Mouse (Mus musculus) brain, embryonic 14.5 days (tissue): Measurements from ENCODE around the gene Tmem236. TPM values are rescaled to one million over a fixed set of nuclear protein-coding genes. Genes with fewer than 3 reads are reported as not detected.
A peak's percentile ranks its signal among the peaks of the same experiment; 100 is the strongest.
"Not testable (repeated sequence)": the region's sequence is repeated elsewhere in the genome, so short reads cannot be mapped to it uniquely, and the experiment has no call there.

Source experiments
- DNase-seq: peaks from one replicate; pipeline ENCODE4 v3.0.0-alpha.2; 2011; ENCODE audit warnings: low read depth
- CTCF ChIP-seq: fragments of 200-500 bp; IDR thresholded peaks from 2 replicates; pipeline ENCODE4 v1.5.1; 2012; ENCODE audit warnings: inconsistent platforms, mild to moderate bottlenecking, moderate library complexity, borderline replicate concordance; ENCODE audit not compliant: insufficient read depth, insufficient read length; ENCODE audit errors: extremely low read depth
- POLR2A ChIP-seq: fragments of 200-500 bp; IDR thresholded peaks from 2 replicates; pipeline ENCODE4 v1.6.1; 2012; ENCODE audit warnings: mild to moderate bottlenecking, inconsistent platforms, borderline replicate concordance; ENCODE audit not compliant: poor library complexity, insufficient read depth, insufficient read length, severe bottlenecking; ENCODE audit errors: extremely low read depth
- polyA plus RNA-seq: library from polyadenylated mRNA; depleted of rRNA; stranded (reverse); fragments of >200 nt; gene quantifications from 2 replicates; pipeline ENCODE4 v1.2.3, GENCODE M21; 2012

Tmem236 gene
- polyA plus RNA-seq, 1 experiment: 0.14 TPM

DNA sequence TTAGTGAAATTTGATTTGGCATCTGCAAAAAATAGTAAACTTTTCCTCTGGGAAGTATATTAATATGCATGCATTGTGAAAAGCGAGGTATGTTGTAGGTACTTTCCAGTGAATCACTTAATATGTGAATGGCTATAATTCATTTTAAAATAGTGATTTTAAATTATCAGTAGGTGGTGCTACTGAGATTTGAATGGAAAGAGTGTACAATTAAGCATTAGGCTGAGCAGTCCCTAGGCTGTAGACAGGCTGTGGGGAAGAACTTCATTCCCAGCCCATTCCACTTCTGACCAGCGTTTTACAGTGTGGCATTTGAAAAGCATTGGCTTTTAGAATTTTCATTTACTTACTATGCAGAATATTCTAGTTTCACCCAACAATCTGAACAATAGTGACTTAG is 14.6 kb upstream of the Tmem236 start:
- no peak for DNase-seq
- no peak for TF ChIP-seq CTCF
- no peak for TF ChIP-seq POLR2A

DNA sequence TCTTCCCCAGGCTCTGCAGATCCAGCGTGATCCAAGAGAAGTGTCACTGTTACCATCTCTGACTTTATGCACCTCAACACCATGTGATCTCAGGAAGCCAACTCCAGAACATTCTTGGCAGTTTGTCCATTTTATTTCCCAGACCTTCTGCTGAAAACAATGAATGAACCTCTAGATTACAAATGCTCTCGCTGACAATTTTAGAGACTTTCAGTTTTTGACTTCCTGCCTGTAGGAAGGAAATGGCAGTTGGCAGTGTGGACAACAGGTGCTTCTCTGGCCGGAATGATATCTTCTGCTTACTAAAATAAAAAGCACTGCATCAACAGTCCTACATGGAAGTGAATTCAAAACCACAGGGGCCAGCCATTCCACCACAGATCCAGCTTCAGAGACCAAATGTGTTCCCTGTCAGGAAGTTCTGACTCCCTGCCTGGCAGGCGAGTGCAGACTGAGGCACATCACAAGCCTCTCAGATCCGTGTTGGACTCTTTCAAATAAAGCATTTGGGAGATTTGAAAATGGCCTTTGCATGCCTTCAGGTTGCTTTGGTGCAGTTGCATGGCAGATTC is 9.8 kb upstream of the Tmem236 start:
- no peak for DNase-seq
- TF ChIP-seq CTCF (no peak), POLR2A (no peak)

- DNase-seq: no peak
- no peak for TF ChIP-seq CTCF
- no peak for TF ChIP-seq POLR2A
Observed at GRCm38 (mm10) chr2:14165066-14165465, 9.3 kb upstream of the Tmem236 start.

DNA sequence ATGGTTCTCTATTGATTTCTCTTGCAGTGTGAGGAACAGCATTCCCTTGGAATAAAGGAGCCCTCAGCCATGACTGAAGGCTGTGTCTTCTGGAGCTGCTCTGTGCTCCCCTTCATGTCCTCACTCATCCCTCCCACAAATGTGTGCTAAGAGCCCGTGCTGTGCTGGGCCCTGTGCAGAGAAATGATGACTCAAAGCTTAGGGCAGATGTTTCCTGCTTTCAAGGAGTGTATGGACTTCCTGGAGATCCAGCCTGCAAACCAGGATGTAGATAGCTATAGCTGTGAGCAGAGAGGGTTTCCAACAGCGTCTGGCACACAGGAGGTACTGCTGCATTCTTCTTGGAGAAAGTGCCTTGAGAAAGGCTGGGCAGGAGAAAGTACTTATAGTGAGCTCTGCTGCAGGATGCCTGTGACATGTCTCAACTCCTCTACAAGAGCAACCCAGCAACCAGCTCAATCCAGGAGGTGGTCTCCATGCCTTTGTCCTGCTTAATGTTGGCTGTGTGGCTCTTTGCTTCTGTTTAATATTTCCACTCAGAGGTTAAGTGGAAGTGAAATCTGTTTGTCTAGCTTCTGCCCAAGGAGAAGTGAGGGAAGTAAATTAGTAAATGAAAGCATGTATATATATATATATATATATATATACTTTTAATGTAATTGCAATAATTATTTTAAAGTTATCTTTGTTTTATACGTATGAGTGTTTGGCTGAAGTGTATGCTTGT is 8.5 kb upstream of the Tmem236 start:
- DNase-seq: peak; percentile 8
- no peak for TF ChIP-seq CTCF
- no peak for TF ChIP-seq POLR2A

DNA sequence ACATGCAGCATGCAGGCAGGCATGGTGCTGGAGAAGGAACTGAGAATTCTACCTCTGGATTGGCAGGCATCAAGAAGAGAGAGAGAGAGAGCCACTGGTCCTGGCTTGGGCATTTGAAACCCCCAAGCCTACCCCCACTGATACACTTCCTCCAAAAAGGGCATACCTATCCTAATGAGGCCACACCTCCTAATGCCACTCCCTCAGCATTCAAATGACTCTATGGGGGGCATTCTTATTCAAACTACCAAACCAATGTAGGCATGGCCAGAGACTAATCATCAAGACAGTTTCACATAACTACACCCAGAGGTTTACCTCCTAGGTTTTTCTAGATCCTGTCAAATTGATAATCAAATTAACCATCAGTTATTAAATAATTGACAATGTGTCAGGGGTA is 6.6 kb upstream of the Tmem236 start:
- no peak for TF ChIP-seq CTCF
- TF ChIP-seq POLR2A: no peak
- DNase-seq: no peak

GRCm38 (mm10) chr2:14176460-14177193 is 2.3 kb downstream of the Tmem236 start:
- TF ChIP-seq POLR2A (no peak), CTCF (no peak)
- DNase-seq: no peak

DNA sequence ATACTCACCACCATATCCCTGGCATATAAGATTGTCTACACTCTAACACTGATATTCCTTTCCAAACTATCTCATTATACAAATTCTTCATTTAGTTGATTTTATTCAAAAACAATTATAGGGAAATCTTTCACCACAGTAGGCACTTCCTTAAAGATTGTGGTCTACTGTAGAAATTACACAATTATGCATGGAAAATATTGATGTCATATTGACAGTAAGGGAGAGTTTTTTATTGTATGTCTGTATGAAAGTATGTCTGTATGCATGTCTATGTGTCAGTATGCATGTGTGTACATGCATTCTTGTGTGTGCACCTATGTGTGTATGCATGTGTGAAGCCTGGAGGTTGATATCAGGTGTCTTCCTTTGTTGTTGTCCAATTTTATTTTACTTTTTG is 10.1 kb downstream of the Tmem236 start:
- TF ChIP-seq POLR2A (no peak), CTCF (no peak)
- DNase-seq: no peak

DNA sequence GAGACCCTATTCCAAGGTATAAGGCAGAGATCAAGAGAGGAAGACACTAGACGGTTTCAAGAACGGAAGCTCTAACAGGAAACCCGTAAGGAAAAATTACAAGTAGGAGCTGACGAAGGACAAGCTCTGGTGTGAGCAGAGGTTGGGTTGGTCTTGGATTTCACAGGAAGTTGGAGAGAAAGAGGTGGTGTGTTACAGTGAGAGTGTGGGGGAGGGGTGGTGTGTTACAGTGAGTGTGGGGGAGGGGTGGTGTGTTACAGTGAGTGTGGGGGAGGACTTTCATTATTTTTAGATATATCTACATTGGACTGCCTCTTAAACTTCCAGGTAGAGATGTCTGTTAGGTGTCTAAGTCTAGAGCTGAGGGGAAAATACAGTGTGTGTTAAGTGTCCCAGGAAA is 16.4 kb downstream of the Tmem236 start:
- TF ChIP-seq CTCF (no peak), POLR2A (no peak)
- no peak for DNase-seq

DNA sequence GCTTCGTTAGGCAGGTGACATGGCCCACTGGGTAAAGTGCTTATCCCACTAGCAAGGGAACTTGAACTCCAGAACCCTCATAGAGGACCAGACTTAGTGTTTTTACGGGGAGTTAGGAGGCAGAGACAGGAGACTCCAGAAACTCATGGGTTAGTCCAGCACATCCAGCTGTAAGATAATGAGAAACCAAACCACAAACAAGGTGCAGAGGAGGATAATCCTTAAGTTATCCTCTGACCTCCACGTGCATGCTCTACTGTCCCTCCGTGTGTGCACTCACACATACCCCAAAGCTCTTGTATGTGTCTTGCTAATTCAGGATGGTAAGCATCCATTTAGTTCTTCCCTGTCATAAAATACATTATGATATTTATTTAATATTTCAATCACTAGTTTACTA is 17.3 kb downstream of the Tmem236 start:
- no peak for DNase-seq
- TF ChIP-seq CTCF: no peak
- TF ChIP-seq POLR2A: no peak

DNA sequence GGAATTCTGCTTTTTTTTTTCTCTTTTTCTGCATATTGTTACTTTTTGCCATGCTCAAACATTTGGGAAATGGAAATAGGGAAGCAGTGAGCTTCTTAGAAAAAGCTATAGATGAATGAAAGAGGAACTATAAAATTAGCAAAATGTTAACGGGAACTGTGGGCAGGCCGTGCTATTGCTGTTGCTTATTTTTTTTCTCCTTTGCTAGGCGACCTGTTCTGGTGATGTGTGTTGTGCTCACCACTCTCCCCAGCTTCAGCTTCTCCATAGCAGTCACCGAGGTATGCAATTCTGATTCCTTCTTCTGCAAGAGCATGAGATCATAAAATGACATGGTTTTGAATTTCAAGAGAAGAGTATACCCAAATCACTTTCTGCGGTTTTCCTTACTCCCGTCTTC is 17.7 kb downstream of the Tmem236 start:
- DNase-seq: no peak
- TF ChIP-seq POLR2A (no peak), CTCF (no peak)

- not testable (repeated sequence) for DNase-seq
Observed at GRCm38 (mm10) chr2:14198325-14198903, 24.1 kb downstream of the Tmem236 start.
